Mouse (Mus musculus): ENCODE results near the gene Tkt.

The Tkt gene

DNA sequence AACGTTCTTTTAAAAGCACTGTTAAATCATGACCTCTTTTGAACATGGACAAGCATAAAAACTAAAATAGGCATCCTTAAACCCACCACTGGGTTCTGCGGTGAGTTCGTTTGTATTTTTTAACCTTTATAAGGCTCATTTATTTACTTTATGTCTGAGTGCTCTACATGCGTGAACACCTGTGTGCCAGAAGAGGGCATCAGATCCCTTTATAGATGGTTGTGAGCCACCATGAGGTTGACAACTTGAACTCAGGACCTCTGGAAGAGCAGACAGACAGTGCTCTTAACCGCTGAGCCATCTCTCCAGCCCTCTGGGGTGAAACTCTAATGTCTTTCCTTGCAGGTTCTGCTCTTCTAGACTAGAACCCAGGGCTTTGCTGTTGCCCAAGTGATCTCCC is 37.2 kb downstream of the Tkt start:
- WGBS: 94% methylated on average over 5 of the region's 5 CpGs

DNA sequence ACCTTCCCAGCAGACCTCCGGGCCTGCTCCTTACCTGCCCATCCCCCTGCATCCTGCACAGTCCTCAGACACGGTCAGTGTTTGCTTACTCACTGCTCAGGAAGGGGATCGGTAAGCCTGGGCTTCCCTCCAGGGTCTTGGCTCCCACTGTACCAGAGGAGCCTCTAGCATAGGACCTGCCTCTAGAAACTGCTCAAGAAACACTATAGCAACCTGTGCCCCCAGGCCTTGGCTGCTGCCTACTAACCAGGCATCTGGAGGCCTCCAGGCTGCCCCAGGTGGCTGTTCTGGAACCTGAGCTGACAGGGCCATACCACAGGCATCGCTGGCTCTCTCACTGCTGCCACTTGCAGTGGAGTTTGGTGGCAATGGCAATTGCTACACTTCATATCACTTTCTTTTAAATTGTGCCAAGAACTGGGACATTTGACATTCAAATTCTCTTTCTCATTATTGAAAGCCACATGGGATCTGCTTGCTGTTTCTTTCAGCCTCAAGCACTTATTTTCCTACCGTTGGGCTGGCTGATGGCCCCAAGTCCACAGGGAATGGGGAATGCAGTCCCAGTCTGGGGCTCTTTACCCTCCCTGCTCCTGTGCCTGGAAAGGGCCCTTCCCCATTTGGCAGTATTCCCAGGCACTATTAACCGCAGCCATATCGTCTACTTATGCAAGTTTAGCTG is 38.8 kb downstream of the Tkt start:
- WGBS: 47% methylated on average over 7 of the region's 7 CpGs

DNA sequence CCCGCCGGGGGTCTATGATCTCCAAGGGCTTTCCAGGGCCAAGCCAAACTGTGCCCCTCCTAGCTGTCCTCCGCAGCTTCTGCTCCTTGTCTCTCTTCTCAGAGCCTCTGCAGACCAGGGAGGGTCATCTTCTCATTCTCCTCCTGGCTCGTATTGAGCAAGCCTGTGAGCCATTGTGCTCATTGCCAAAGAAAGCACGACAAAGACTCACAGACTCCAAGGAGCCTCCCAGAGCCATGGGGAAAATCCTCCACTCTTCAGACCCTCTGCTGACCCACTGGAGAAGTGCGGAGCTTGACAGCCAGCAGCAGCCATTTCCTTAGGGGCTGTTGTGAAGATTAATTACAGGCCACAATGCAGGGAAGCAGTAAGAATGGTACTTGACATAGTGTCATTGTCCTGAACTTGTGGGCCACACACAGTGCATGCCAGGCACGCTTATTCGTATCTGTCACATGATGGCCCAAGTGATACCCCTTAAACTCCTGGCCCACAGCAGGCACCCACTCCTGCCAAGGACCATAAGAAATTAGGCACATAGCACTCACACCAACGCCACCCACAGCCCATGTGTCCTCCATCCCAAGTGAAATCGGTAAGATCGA is 42.0 kb downstream of the Tkt start:
- WGBS: 77% methylated on average over 11 of the region's 11 CpGs

DNA sequence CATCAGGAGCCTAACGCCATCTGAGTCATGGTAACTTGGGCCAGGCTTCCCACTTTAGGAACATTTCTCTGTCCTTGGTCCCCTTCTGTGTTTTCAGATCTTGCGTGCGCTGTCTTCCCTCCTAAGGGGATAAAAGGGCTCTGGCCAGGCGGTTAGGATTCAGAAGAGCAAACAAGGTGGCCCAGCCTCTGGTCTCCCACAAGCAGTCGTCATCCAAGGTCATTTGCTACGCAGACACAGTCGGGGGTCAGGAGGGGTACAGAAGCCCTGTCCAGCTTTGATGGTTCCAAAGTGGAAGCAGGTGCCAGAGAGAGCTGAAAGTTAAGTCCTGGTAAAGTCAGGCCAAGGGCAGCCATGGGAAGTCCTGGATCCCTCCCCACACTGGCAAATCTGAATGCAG is 42.8 kb downstream of the Tkt start:
- WGBS: 86% methylated on average over 7 of the region's 7 CpGs

DNA sequence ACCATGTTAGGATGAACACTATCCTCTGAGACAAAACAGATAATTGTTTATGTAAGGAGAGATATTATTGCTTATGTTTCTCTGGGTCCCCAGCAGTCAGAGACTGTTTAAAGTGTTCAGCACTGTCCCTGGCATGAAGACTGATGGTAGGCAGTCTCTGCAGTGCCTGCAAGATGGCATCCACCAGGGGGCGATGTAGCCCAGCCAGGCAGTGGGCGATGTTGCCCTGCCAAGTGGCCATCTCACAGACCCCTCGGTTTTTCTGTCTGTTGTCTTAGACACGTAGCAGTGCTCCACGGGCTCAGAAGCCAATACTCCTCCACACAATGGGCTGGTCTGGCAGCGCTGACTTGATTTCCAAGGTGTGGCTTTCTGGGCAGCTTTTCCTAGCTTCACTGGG is 43.3 kb downstream of the Tkt start:
- 36% methylated on average over 6 of the region's 6 CpGs for WGBS

DNA sequence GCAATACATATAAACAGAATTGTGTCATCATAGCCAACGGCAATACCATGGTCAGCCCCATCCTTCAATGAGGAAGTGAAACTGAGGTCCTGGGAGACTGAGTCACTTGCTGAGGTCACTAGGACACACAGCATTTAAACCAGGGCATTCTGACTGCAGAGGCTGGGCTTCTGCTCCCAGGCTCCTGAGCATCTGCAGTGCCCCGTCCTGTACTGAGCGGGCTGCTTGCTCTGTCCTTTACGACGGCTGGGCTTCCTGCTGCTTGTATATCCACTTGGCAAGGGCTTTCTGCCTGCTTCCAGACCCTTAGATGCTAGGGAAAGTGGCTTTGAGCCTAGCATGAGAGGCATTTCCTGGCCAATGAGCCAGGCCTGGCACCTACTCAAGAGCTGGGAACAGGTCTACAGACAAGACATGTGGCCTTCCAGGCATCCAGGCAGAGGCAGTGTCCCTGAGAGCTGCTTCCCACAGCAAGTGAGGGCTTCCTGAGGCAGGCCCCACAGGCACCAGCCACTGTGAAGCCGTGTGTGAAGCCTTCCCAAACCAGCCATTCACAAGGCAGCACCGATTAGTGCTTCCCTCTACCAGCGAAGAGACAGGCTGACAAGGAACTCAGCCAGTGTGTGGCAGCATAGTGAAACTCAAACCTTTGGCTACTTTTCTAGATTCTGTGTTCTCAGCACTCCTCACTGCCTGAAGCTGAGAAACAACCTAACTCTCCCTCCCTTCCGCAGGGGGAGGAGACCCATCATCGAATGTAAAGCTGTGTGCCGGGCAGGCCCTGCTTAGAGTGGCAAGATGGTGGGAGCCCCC is 45.3 kb downstream of the Tkt start:
- 29% methylated on average over 11 of the region's 11 CpGs for WGBS

DNA sequence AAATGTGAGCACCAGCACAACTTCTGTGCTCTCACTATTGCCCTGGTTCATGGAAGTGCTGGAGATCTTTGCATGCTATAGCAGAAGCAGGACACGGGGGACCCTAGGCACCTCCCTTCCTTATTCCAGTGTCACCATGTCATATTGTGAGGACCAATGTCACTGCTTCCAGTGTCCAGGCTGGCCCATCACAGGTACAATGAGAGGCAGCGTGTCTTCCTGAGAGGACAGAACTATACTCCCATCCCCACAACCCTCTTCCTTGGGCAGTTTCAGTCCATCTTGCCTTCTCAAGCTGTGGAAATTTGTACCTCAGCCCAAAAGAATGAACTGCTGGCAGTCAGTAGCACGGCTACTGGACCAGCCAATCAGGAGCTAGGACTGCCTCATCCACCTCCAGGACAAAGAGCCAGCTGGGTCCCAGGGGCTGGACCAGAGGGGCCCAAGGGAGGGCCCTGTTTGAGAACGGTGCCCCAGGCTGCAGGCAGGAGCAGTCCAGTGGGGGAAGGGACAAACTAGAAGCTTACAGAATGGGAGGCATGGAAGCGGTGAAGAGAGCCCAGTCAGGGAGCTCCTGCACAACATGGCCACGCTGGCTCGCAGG is 46.0 kb downstream of the Tkt start:
- 49% methylated on average over 7 of the region's 7 CpGs for WGBS

DNA sequence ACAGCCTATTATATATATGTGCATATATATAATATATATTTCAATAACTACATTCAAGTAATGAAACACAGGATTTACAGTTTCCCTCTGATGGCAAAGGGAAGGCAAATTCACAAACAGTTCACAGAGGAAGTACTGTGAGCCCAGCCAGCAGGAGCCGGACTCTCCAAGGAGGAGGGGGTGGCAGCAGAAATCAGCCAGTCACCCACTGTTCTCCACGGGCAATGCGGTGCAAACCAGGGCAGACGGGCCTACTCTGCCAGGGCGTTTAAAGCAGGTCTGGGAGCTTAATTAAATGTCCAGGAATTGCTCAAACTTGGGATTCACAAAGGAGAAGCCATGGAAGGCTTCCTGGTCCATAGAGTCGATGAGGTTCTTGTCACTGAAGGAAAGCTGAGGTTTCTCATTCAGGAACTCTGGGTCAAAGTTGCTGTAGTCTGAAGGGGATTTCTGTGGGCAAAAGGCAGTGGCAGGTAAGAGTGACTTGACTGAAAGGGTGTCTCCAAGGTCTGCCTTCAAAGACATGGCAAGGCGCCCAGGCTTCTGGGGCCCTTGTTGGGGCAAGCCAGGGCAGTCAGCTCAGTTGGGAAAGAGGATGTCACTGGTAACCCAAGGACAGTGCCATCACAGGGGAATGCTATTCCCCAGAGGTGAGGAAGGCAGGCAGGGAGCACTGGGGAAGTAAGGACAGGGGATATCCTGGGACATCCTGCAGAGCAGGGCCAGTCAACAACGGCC is 47.6 kb downstream of the Tkt start:
- 61% methylated on average over 8 of the region's 8 CpGs for WGBS

DNA sequence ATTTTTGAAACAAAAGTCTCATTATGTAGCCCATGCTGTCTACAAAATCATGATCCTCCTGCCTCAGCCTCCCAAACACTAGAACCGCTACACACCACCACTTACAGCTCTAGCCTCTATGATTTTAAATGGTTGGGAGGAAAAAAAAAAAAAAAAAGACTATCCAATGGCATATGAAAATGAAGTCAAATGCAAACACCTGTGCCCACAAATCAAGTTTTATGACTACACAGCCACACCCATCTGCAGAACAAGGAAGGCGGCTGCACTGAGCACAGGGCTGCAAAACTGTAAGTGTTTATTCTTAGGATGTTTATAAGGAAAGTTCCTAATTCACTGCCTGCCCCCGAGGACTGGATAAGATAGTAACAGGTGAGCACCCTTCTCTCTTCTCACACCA is 48.2 kb downstream of the Tkt start:
- WGBS: 91% methylated on average over 3 of the region's 3 CpGs

DNA sequence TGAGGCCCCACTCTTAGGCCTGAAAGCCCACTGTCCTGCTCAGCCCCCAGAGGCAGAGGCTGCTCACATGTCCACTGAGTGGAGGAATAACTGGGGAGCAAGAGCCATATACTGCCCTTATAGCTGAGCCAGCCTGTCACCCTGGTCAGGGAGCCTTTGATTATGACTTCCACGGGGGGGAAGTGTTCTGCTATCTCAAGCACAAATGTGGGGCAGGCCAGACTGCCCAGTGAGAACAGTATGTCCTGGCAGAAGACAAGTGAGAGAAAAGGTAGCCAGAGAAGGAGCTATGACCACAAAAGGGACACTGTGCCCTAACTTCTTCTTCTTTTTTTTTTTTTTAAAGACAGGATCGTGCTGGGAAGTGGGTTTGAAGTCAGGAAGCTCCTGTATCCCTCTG is 49.0 kb downstream of the Tkt start:
- WGBS: 61% methylated on average over 2 of the region's 2 CpGs

DNA sequence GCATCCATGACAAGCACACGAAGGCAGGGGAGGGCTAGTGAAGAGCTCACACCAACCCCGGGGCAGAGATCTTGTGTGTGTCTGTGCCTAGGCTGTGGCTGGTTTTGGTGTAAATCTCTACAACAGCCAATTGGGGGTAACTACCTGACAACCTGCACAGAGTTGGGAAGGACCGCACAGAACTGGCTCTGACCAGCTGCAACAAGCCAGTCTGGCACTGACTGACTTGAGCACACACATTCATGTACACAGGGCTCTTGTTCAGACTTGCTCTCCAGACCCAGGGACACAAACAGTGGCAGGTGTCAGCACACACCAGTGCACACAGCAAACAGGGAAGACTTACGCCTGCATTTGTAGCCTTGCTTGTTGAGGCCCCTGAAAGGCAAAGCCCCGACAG is 58.7 kb downstream of the Tkt start:
- 91% methylated on average over 5 of the region's 5 CpGs for WGBS

DNA sequence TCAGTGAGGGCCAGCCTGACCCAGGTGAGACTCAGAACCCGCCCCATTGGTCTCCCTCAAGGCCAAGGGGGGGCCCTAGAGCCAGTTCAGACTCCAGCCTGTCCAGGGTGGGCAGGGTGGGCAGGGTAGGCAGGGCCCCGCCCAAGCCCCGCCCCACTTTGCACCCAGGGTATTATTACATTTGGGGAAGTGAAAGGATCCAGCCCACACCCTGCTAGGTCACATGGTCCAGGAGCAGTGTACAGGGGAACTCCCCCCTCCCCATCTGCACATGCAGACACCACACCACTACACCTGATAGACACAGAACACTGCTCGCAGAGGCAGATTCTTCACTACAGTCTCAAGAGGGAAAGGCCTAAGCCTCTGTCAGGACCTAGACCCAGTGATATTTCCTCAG is 59.5 kb downstream of the Tkt start:
- 86% methylated on average over 4 of the region's 4 CpGs for WGBS

DNA sequence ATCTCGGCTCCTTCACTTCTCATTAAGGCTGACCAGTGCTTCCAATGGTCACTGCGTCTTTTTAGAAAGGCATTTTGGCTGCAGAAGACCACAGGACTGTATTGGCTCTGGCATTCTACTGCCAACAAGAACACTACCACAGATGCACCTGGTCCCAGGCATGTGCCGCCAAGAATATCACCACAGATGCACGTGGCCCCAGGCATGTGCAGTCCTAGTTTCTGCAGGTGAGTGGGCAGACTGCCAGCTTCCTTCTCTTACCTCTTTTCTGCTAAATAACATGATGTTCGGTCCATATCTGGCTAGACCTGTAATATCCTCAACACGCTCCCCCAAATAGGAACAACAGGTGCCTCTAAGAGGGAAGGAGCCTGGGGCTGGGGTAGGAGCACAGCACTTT is 60.0 kb downstream of the Tkt start:
- 86% methylated on average over 6 of the region's 6 CpGs for WGBS

DNA sequence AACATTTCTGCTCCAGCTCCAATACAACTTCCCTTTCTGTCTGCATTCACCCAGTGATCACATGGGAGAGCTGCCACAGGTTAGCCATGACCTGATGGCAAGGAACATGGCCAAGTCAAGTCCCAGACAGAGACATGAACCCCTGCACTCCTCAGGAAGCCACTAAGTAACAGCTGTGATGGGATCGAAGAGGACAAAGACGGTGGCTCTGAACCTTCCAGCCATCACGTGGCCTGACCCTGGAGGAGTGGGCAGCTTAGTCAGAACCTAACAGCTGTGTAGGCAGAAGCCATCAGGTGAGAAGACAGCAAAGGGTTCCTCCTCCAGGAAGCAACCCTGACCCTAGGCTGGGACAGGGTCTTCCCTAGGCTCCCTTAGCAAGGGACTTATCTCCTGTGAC is 61.3 kb downstream of the Tkt start:
- WGBS: 95% methylated on average over 3 of the region's 3 CpGs

DNA sequence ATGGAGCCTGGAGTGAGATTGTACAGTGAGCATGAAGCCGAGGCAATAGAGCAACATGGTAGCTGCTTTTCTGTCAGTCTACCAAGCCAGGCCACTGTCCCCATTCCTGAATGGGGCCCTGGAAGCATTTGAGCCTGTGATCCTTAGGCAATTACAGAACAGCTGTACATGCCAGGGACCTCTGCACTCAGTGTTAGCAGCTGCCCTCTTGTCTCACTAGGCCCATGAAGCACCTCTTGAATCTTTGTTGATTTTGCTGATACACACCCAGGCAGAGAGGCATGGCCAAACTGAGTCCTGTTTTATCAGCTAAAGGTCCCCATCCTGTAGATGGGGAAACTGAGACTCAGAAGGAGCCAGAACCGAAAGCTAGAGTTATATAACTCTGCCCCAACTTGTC is 62.1 kb downstream of the Tkt start:
- 89% methylated on average over 2 of the region's 2 CpGs for WGBS

DNA sequence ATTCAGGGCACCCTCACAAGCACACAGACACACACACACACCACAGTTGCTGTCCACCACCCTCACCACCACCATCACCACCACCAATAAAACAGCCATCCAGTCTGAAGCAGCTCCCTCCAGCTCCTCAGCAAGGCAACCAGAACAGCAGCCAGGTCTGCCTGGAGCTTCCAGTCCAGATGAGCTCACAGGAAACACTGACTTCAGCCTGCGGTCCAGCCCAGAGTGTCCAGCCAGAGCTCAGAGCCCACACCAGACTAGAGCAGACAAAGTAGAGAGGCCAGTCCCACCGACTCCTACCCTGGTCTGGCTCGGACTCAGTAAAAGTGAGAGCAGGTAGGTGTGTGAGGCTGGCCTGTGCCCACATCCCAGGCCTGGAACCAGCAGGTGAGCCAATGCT is 62.8 kb downstream of the Tkt start:
- whole genome bisulfite sequencing: 95% methylated on average over 3 of the region's 3 CpGs

DNA sequence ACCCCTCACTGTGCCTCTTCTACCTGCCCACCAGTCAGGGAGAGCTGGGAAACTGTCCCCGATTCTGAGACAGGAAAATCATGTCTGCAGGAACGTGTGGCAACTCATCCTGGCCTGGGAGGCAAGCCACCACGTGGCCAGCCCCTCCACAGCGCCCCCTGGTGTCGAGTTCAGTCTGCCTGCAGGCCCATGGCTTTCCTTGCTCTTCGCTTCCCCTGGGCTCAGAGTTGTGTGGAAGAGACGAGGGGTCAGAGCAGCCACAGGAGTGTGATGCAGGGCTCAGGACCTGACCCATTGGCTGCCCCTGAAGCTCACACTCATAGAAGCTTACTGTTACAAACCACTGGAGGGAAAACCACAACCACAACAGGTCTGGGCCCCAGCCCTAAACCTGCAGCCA is 64.4 kb downstream of the Tkt start:
- WGBS: 29% methylated on average over 7 of the region's 7 CpGs

DNA sequence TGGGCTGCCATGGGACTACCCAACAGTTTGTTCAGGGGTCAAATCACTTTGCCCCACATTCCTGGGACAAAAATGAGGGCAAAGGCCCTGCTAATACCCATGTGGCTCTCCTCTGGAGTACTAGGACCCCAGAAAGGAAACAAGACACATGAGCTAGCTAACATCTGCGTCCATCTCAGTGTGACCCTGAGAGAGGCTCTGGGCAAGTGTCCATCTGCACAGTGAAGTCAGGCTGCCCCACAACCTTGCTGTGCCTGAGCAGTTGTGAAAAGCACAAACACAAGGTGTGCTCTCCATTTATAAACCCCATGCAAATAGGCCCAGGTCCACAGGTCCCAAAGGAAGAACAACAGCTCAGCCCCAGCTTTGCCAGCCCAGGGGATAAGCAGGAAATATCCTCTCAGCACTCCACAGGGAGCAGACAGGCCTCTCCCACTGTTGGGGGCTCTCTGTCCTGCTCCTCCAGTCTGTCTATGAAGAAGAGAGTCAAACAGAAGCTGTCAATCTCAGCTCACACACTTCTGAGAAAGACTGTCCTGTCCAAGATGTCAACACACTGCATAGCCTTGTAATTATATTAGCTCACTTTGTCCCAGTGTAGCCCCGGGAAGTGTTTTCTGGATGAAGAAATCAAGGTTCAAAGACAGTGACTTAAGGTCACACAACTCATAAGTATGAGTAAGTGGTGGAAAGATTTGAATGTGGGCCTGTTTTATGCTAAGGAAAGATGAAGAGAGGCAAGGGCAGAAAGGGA is 65.0 kb downstream of the Tkt start:
- WGBS: 79% methylated on average over 2 of the region's 2 CpGs

DNA sequence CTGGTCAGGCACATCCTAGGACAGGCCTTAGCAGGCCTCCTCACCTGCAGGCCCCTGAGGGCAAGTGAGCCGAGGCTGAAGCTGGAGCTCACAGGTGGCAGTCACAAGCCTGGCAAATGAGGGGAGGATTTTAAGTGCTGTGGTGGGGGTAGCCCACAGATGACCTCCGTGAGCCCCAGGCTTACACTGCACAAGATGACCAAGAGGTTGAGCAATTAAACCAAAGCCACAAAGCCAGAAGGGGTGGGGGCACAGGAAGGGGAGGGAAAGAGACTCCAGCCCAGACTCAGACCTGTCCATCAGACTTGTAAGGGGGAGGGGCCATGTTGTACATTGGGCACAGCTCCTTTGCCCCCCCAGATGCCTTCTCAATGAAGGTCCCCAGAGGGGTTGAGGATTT is 68.6 kb downstream of the Tkt start:
- 87% methylated on average over 2 of the region's 2 CpGs for WGBS

DNA sequence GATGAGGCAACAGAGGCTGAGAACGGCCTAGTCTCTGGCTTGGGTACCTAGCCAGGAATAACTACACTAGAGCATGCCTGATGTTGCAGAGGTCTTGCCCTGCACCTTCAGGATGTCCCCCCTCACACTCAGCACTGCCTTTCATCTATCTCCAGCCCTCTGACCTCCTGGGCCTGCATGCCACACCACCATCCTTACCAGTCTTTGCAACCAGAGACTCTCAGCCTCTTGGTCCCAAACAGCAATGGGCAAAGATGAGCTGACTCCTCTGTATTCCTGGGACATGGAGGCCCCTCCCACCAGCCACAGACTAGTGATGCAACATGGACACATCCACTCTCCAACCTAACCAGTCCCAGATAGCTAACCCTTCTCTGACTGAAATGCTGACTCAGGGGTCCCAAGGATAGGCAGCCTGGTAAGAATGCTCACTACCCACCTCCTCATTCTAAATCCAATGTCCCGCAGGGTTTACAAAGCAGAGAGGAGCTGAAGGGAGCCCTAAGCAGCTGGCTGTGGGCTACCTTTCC is 70.7 kb downstream of the Tkt start:
- 97% methylated on average over 2 of the region's 2 CpGs for WGBS

DNA sequence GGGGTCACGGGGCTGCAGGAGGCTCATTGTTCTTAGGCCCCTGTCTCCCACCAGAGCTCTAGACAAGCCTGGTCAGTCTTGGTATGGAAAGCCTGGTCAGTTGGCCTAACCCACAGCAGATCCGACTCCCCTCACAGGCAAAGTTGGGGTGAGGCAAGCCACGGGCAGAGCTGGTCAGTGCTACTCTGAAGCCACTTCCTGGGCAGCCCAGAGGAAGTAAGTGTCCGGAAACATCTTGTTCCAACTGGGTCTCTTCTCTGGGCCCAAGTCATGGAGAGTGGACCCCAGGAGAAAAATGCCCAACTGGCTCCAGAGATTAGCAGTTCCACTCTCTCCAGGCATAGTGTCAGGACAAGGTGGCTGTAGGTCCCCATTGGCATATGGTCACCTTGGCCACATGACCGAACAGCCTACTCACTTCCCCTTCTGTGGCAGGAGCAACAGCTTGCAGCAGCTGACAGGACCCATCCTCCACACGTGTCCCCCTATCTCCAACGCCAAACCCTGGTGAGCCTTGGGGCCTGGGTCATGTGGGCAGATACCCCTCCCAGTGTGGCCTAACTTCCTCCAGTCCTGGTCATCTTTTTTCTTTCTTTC is 71.9 kb downstream of the Tkt start:
- WGBS: 90% methylated on average over 7 of the region's 7 CpGs

All from cerebral cortex, adult 2 months (tissue).